Mouse (Mus musculus) hindlimb bud, embryonic 11.5 days (tissue): ENCODE results near the gene Hook2.

Experiments used
- DNase-seq: peaks from one replicate; pipeline ENCODE4 v3.0.0-alpha.2; 2012; ENCODE audit warnings: low read depth, low spot score; ENCODE audit errors: extremely low spot score

Hook2 gene

DNA sequence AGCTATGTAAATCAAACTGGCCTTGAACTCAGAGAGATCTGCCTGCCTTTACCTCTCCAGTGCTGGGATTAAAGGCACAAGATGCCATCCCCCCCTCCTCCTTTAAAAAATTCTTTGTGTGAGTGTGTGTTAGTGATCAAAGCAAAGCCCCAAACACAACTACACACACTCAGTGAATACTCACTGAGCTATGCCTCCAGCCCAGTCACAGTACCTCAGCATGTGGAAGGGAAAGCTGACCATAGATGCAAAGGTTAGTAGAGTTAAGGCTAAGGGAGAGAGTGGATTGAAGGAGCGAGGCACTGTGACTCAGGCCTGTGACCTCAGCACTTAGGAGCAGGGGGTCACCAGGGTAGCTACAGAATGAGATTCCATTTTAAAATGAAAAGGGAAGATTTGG, 17.3 kb upstream of the Hook2 start:
- no peak for DNase-seq

DNA sequence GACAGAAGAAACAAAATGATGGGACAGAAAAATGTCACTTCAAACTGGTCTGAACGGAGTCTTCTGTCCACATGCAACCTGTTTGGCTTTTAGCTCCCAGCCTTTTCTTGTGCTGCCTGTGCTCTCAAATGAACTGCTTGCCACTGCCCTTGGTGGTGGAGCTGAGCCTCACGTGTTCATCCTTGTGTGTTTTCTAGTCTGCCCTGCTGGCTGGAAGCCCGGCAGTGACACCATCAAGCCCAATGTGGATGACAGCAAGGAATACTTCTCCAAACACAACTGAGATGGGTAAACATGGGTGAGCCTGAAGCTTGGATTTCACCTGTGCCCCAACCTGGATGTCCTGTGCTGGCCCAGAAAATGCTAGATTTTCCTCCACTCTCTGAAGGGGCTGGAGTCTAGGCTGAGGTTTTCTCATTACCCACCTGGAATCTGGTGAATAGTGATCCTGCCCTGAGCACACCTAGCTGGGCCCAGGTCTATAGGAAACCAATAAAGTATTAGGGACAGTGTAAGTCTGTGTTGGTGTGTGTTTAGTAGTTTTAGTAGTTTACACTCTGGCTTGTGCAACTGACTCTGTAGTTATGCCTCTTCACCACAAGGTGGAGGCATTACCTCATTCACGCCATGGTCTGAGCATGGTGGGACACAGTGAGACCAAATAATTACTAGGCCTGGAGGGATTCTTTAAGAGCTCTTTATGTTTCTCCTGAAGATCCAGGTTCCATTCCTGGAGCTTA, 16.4 kb upstream of the Hook2 start:
- no peak for DNase-seq

DNA sequence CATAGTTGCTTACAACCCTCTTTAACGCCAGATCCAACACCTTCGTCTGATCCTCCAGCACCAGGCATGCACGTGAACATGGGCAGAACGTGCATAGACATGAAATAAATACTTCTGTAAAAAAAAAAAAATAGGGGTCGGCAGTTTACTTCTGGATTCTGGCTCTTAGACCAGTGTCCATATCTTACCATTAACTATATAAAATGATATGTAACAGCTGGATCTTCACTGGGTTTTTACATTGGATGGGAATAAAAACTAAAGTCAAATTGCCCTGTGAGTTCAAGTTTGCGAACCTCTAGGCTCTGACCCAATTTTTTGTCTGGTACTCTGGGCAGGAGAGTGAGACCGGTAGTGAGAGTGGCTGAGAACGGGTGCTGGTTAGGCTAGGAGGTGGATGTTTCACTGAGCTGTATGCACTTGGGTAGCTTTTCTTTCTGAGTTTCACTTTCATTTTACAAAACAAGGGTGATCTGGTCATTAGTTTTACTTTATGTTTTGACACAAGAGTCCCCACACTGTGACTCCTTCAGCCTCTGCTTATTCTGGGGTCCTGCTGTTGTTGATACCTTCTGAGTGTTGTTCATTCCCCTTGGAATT, 15.8 kb upstream of the Hook2 start:
- DNase-seq, result no peak

DNA sequence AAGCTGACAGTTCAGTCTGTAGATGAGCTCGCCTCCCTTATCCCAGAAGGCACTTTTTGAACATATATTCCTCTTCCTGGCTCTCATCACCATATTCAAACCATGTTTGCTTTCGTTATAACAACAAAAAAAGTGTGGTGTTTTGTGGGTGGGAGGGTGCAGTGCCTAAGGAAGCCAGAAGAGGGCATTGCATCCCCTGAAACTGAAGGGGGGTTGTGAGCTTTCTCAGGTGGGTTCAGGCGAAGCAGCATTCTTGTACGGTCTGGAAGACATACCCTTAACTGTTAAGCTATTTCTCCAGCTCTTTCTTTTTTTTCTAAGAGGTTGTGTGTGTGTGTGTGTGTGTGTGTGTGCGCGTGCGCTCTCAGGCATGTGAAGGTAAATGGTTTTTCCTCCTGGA, 15.0 kb upstream of the Hook2 start:
- no peak for DNase-seq

DNA sequence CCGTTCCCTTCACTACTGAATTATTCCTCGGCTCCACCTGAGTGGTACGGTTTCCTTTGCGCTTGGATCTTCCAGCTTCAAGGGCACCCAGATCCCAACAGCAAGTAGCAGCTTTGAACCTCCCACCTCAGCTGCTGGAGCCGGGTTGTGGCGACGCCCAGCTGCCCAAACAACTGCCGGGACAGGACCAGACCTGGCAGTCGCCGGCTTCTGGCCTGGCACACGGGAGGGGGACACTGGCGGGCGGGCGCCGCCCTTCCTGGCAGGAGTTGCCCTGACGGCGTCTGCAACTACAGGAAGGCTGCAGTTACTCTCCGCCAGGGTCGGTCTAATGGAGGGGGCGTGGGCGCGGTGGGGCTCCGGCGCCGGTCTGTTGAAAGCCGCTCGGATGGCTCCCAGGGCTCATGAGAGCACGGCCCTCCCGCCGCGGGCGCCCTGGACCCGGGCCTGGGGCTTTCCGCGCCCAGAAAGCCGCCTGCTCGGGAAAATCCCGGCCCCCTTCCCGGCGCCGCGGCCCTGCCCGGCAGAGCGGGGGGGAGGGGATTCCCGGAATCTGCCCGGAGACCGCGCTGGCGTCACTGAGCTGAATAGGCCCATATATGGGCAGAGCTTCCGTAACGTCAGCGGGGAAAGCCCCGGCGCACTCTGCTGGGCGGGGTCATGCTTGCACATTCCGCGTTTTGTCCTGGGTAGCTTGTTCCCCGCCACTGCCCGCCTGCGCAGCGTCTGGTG, 14.2 kb upstream of the Hook2 start:
- DNase-seq, result peak; percentile 88

DNA sequence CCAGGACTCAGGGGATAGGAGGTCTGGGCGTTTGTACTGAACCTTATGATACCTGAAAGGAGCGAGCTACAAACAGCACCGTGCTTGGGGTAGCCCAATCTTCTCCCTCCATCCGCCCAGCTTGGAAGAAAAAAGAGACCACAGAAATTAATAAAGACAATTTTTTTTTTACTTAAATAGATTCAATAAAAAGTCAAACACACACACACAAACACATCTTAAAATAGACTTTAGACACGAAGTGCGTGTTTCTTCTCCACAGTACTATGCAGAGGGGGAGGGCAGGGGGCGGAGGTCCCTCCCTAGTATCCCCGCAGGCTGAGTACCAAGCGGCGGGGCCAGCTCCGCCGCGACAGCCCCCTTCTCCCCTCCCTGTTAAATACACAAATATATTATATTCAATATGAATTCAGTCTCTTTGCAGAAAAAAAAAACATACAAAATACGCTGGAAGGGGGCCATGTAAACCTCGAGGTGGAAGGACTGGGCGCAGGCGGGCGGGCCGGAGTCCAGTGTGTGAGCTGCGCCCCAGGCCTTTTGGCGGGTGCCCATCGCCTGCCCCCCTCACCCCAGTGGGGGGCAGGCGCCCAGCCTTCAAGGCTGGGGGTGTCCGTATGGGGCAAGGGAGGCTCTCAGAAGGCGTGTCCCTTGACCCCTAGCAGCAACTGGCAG, 13.5 kb upstream of the Hook2 start:
- no peak for DNase-seq

DNA sequence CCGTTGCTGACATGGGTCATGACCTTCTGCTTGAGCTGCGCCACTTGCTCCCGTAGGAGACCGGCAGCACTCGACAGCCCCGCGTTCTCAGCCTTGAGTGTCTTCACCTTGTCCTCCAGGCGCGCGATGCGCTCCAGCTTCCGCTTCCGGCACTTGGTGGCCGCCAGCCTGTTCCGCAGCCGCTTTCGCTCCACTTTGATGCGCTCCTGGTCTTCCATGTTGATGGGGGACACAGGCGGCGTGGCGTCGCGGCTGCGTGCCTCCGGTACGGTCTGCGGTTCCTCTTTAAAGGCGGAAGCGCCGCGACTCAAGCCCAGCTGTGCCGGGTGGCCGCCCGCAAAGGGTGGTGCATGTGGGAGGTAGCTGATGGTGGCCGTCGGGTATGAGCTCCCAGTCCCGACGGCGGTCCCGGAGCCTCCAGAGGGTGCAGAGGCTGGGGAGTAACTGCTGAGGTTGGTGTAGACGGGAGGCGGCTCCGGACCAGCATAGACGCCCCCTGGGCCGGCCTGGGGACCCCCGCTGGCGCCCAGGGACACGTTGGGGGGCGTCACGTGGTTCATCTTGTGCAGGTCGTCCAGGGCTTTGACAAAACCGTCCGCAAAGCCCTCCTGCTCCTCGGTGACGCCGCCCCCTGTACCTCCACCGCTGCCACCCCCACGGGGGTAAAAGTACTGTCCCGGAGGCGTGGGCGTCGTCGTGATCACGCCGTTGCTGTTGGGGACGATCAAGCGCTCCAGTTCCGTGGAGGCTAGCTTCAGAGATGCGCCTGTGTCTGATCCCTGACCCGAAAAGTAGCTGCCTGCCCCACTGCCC, 12.8 kb upstream of the Hook2 start:
- no peak for DNase-seq

DNA sequence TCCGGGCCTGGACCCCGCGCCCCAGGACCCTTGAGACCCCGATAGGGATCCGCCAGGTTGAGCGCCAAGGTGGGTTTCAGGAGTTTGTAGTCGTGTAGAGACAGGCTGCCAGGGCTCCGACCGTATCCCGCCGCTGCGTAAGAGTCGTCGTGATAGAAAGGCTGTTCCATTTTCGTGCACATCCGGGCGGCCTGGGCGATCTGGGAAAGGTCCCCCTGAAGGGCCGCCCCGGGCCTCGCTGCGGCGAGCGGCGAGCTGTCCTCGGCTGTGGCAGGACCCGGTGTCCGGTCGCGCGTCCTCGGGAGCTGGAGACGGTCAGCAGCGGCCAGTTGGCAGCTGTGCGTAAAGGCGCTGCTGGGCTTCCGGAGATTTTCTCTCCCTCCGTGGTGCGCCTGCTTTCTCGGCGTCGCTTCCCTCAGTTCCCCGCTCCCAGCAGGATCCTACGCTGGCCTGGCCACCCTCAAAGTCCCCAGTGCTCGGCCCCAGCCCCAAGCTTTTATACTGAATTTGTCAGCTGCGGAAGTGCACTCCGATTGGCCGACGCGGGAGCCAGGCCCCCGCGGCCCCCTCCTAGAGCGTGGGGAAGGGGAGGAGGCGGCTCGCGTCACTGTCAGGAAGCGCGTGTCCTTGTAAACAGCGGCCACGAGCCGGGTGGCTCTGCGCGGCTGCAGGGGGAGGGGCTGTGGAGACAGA, 12.0 kb upstream of the Hook2 start, which contains the start of gene Junb:
TSS of gene Junb (minus strand) at position 471 of the 693 bp plus-strand sequence.
- no peak for DNase-seq

DNA sequence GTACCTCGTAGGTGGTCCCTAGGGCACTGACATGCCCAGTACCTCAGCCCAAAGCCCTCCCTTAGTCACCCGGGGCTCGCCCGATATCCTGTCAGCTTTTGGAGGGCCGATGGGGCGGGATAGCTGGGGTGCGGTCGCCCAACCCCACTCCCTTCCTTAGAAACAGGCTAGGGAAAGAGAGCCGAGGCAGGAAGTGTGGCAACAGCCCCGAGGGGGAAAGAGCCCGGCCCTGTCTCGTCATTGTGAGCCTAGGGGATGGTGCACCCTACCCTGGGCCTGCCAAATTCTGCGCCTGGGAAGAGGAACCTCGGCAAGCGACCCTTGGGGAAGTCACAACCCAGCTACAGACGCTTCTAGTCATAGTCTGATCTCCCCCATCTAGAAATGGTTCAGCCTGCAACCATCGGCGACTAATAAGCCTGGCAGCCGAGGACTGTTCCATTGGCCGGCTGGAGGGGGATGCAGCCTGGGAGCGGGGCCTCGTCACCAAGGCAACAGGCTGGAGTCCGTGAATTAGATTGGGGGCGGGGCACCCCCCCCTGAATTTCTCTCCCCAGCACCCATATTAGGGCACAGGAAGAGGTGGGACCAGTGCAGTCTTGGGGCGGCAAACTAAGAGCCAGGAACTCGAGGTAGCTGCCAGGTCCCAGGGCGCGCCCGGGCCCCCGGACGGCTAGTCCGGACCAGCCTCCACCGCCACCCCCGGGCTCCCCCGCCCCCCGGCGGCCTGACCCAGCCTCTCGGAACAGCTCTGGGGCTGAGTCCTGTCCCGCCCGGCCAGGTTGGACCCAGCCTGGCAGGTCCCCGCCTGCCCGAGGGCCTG, 10.6 kb upstream of the Hook2 start:
- DNase-seq, result no peak

DNA sequence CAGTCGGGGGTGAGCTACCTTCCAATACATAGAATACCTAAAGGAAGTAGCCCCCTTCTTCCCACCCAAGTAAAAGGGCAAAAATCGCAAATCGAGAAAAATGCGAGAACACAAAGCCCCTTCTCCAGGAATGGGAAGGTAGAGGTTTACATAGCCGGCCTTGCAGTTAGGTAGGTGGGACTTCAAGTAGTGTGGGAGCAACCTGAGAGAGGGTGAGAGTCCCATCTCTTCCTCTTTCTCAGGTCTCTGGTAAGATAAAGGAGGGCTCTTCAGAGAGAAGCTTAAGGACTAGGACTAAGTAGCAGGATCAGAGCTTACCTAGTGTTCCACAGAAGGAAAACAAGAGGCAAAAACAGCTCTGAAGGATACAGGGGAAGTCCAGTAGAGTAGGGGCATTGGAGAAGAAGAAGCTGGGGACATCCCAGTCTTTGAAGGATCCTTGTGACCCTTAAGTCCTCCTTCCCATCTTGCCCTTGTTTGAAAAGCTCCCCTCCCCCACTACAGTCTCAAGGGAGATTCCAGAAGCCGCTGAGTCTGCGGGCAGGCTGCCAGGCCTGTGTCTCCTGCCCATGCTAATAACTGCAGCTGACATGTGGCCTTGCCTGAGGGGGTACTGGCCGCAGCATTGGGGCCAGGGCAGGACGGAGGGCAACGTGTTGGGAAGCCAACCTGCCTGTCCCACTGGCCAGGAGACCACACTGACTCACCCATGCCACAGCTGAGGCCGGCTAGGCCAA, 9.6 kb upstream of the Hook2 start:
- no peak for DNase-seq

DNA sequence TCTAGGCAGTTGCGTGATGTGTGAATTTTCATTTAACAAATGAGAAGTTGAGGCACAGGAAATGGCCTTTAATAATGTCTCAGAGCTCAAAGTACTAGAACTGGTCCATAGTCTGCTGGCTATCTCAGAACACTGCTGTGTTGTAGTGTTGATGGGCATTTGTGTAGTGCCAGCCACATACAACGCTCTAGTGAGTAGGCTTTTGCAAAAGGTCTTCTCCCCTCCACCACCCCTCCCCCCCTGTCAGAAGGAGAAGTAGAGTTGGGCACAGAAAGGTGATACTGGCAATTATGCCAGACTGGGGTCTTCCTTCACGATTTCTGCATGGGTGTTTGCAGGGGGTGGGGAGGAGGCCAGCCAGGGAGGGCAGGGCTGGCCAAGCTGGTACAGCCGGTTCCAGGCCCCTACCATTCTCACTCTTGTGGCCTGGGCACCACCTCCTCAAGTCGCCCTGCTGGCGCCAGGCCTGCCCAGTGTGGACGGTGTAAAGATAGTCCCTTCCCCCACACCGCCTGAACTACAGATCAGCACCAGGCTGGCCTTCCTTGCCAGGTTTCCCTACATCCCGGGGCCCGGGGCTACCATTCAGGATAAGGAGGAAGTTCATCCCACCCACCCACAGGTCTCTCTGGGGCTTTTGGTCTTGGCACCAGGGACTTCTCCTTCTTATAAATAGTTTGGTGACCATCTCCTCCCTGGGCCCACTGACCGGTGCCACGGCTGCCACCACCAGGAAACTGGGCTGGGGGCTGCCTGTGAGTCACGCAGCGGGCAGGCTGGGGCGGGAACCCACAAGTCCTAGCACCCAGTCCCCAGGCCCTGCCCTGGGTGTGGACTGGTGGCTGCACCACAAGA, 8.5 kb upstream of the Hook2 start:
- DNase-seq, result no peak

DNA sequence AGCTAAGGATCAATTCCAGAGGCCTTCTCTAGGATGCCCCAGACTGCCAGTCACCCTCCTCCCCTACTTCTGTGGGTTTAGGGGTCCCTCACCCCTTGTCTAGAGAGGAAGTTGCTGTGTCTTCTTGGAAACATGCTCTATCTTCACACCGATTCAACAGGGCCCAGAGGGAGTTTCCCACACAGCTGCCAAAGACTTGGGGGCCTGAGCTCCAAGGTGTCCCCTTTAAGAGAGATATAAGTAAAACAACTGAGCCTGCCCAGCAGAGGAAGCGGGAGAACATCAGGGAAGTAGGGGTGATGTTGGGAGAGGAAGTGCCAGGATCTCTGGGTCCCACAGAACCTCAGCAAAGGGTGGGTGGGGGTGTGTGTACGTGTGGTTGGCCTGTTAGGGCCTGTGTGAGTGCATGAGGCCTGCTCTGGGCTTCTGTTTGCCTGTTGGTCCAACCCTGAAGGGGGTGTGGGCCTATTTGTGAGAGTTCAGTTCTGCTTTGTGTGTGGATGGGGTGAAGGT, 7.8 kb upstream of the Hook2 start:
- DNase-seq, result no peak

DNA sequence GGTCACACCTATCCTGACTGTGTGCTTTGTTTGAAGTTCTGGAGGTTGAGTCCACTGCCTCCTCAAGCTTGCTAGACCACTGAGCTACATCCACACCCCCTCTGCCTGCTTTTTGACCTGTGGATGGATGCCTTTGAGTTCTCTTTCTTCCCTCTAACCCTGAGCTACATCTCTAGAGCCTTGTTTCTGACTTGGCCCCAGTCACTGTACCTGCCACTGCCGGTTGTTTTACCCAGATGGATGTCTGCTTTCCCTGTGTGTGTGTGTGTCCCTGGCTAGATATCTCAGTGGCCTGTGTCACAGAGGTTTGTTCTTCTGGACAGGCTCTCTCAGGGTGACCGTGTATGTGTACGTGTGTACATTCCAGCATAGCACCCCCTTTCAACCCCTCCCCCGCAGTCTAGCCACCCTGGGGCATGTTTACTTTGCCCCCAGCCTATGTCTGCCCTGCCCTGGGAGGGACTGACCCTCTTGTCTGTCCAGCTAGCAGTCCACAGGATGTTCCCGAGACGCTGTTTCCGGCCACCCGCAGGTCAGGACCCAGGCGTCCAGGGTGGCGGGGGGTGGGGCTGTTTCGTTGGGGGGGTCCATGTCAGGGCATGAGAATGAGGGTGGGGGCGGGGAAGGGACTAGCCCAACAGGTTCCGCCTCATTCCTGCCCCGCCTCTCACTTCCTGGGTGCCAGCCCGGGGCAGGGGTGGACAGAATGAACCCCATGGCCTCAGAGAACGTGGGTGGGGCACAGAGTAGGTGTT, 5.9 kb upstream of the Hook2 start:
- DNase-seq, result no peak

DNA sequence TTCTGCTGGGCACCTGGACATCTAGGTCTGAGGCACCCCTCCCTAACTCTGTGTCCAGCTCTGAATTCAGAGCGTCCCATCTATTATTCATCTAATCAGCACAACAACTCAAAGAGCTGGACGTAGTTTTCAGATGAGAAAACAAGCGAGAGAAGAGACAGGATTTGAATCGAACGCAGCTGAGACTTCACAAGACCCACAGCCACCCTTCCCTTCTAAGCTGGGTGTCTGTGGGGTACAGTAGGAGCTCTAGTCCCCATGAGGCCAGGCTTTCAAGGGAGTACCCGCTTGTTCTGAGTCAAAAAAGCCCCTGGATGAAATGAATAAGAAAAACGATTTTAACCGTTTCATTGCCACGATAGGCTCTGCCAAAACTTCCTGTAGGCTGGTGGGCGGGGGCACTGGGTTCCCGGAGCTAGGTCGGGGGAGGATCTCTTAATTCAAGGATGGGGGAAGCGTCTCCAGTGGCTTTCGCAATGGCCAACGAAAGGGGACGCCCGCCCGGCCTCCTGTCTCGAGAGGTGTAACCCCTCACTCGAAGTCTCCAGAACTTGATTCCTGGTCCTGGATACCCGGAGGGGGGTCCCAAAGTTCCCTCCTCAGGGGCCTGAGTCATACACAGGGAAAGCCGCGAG, 5.2 kb upstream of the Hook2 start:
- DNase-seq, result no peak

DNA sequence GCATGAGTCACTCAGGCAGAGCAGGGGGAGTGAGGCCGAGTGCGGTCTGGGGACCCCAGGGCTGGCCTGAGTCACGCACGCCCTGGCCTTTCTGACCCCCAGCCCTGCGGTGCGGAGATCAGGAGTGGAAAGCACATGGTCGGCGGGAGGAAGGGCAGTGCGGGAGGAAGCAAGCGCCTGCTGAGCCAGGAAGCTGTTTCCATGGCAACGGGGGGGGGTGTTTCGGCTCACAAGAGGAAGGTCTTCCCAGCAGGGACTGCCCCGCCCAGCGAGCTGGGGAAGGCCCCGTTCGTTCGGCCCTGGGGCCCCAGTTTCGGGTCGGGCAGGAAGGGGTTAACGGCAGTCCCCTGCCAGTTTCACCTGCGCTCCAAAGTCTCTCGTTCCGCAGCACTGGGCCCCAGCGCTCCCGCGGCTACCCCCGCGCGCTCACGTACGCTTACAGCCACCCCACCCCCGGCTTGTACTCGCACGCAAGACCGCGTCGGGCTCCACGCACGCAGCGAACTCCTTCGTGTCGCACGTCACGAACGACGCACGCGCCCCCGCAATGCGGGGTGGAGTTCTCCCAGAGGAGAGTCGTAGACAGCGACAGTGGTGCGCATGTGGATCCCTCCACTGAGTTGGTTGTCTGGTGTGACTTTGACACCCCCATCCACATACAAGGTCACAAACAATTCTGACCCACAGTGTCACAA, 4.6 kb upstream of the Hook2 start:
- DNase-seq, result no peak
